Mouse (Mus musculus) CH12.LX (cell line): ENCODE measurements around the gene Lmna. TPM values are rescaled to one million over a fixed set of nuclear protein-coding genes. Genes with fewer than 3 reads are reported as not detected.

Experiments used
- DNase-seq: peaks from one replicate; pipeline ENCODE4 v3.0.0-alpha.2; 2013; ENCODE audit errors: extremely low read depth
- H3K27ac ChIP-seq: 2 replicates; pipeline ENCODE4 v1.5.1; 2012; ENCODE audit warnings: low read depth, mild to moderate bottlenecking, control low read depth, moderate library complexity; ENCODE audit not compliant: insufficient read depth
- H3K27me3 ChIP-seq: replicated peaks from 2 replicates; pipeline ENCODE3; 2012; ENCODE audit warnings: inconsistent platforms
- H3K36me3 ChIP-seq, 2 experiments: replicated peaks in 1 of 2; 2 replicates each; pipeline versions ENCODE3 to v1.6.1; 2012; ENCODE audit warnings: inconsistent platforms in 1 of 2, low read length in 1 of 2, mild to moderate bottlenecking in 1 of 2, mixed read lengths in 1 of 2, moderate library complexity in 1 of 2; ENCODE audit not compliant: control insufficient read depth in 1 of 2, insufficient read depth in 1 of 2
- H3K4me1 ChIP-seq, 2 experiments: 2 replicates each; pipeline ENCODE4 v1.6.1; 2012; ENCODE audit warnings: inconsistent platforms in 1 of 2, moderate library complexity in 1 of 2; ENCODE audit not compliant: insufficient read depth in 2 of 2, control insufficient read depth in 1 of 2
- H3K4me2 ChIP-seq: 2 replicates; pipeline ENCODE4 v1.6.1; 2012; ENCODE audit warnings: low read depth, mild to moderate bottlenecking, control low read depth; ENCODE audit not compliant: poor library complexity, insufficient read depth, severe bottlenecking
- H3K4me3 ChIP-seq, 3 experiments: fragments of 150-350 bp in 1 of 3; sonication (generic) in 1 of 3; replicated peaks in 1 of 3; 2 replicates each; pipeline versions ENCODE3 to v1.5.1; 2011 to 2012; ENCODE audit warnings: low read depth in 2 of 3, low read length in 2 of 3, mild to moderate bottlenecking in 2 of 3, moderate library complexity in 2 of 3, control low read depth in 1 of 3, improper control_type of control experiment in 1 of 3, inconsistent platforms in 1 of 3, mixed read lengths in 1 of 3; ENCODE audit not compliant: poor library complexity in 1 of 3
- H3K79me2 ChIP-seq: replicated peaks from 2 replicates; pipeline ENCODE4 v1.6.1; 2012; ENCODE audit warnings: mild to moderate bottlenecking, moderate library complexity; ENCODE audit not compliant: control insufficient read depth, poor library complexity, insufficient read depth, severe bottlenecking; ENCODE audit errors: extremely low read depth
- H3K9ac ChIP-seq: 2 replicates; pipeline ENCODE4 v1.6.1; 2012; ENCODE audit warnings: low read depth, mild to moderate bottlenecking, control low read depth, moderate library complexity; ENCODE audit not compliant: insufficient read depth
- H3K9me3 ChIP-seq: replicated peaks from 2 replicates; pipeline ENCODE3; 2012; ENCODE audit warnings: low read length, inconsistent platforms, mixed read lengths
- CHD1 ChIP-seq: IDR thresholded peaks from 2 replicates; pipeline ENCODE4 v1.6.1; 2012; ENCODE audit warnings: low read depth, low read length, improper control_type of control experiment, inconsistent platforms
- ELF1 ChIP-seq: IDR thresholded peaks from 2 replicates; pipeline ENCODE4 v1.6.1; 2014; ENCODE audit warnings: low read depth, mild to moderate bottlenecking, inconsistent platforms, low read length, improper control_type of control experiment
- IRF4 ChIP-seq: IDR thresholded peaks from 2 replicates; pipeline ENCODE4 v1.6.1; 2014; ENCODE audit warnings: low read depth, mild to moderate bottlenecking, inconsistent platforms, low read length, improper control_type of control experiment
- JUND ChIP-seq: conservative IDR thresholded peaks from 2 replicates; pipeline ENCODE4 v1.6.1; 2011; ENCODE audit warnings: low read depth, low read length, improper control_type of control experiment
- MEF2A ChIP-seq: IDR thresholded peaks from 2 replicates; pipeline ENCODE4 v1.6.1; 2014; ENCODE audit warnings: low read depth, mild to moderate bottlenecking, inconsistent platforms, low read length, improper control_type of control experiment, borderline replicate concordance
- MXI1 ChIP-seq: IDR thresholded peaks from 2 replicates; pipeline ENCODE4 v1.6.1; 2011; ENCODE audit warnings: mild to moderate bottlenecking, low read depth, low read length, improper control_type of control experiment
- NRF1 ChIP-seq: IDR thresholded peaks from 2 replicates; pipeline ENCODE4 v1.6.1; 2014; ENCODE audit warnings: low read depth, mild to moderate bottlenecking, inconsistent platforms, low read length, improper control_type of control experiment, moderate library complexity
- POLR2A ChIP-seq: IDR thresholded peaks from 2 replicates; pipeline ENCODE4 v1.6.1; 2011; ENCODE audit warnings: low read depth, mild to moderate bottlenecking, improper control_type of control experiment, low read length
- RAD21 ChIP-seq: IDR thresholded peaks from 2 replicates; pipeline ENCODE4 v1.6.1; 2011; ENCODE audit warnings: low read depth, mild to moderate bottlenecking, low read length, improper control_type of control experiment, moderate library complexity
- RCOR1 ChIP-seq: conservative IDR thresholded peaks from 2 replicates; pipeline ENCODE4 v1.6.1; 2012; ENCODE audit warnings: low read depth, mild to moderate bottlenecking, inconsistent platforms, low read length, improper control_type of control experiment
- SMC3 ChIP-seq: IDR thresholded peaks from 2 replicates; pipeline ENCODE4 v1.6.1; 2011; ENCODE audit warnings: low read depth, low read length, improper control_type of control experiment
- TBP ChIP-seq: conservative IDR thresholded peaks from 2 replicates; pipeline ENCODE4 v1.6.1; 2011; ENCODE audit warnings: low read depth, low read length, improper control_type of control experiment
- TCF12 ChIP-seq: IDR thresholded peaks from 2 replicates; pipeline ENCODE4 v1.6.1; 2014; ENCODE audit warnings: low read depth, mild to moderate bottlenecking, inconsistent platforms, low read length, improper control_type of control experiment
- ZMIZ1 ChIP-seq: IDR thresholded peaks from 2 replicates; pipeline ENCODE4 v1.6.1; 2012; ENCODE audit warnings: low read depth, mild to moderate bottlenecking, inconsistent platforms, low read length, improper control_type of control experiment
- ZNF384 ChIP-seq: IDR thresholded peaks from 2 replicates; pipeline ENCODE4 v1.6.1; 2012; ENCODE audit warnings: low read depth, low read length, improper control_type of control experiment, inconsistent platforms
- dilution Hi-C: fragments of 300-500 bp; cut with MboI; formaldehyde crosslinking; loops from 2 replicates; pipeline ENCODE4 v1.14.3; 2020; ENCODE audit warnings: low sequenced_read_pairs; ENCODE audit not compliant: extremely low pct_unique_long_range_greater_than_20kb, extremely low pct_ligation_motif_present
- in situ Hi-C: fragments of 300-500 bp; cut with MboI; formaldehyde crosslinking; loops from 3 replicates; pipeline ENCODE4 v1.14.3; 2019; ENCODE audit warnings: low sequenced_read_pairs, low pct_ligation_motif_present, low pct_unique_long_range_greater_than_20kb, mixed read lengths
- polyA plus RNA-seq: library from polyadenylated mRNA; unstranded; fragments of >175 nt; gene quantifications from 2 replicates; pipeline ENCODE4 v1.2.1, GENCODE M21; 2012; ENCODE audit warnings: low read depth; ENCODE audit not compliant: insufficient read length
- total RNA-seq, 2 experiments: library from RNA; depleted of rRNA; stranded (reverse); fragments of 300-350 nt in 1 of 2; fragments of >200 nt in 1 of 2; gene quantifications; 2 replicates each; pipeline ENCODE4 v1.2.3; 2012 to 2014

The Lmna gene
- total and polyA plus RNA-seq, 3 experiments, result 16.1 to 67.7 (median 17.2) TPM

DNA sequence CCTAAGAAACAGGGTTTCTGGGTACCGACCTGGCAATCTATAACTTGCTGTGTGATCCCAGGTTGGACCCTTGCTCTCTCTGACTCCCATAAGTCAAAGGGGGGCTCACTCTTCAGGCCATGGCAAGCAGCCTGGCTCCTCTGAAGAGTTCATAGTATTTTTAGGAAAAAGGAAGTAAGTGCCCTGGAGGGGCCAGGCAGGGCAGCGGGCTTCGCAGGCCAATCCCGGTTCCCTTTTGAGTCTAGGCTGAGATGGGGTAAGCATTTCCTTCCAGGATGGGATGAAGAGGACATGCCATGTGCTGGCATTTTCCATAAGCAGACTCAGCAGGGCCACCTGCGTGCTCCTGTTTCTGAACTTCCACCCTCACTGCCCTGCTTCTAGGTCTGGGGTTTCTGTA lies 49.7 kb downstream of the Lmna start:
- in situ Hi-C loops, result loop anchor here (5.0 kb wide), 1 partner anchor 53 kb away; no protein-coding TSS in a partner anchor
- H3K27me3 ChIP-seq, result peaks cover 2% of the 10 kb centered on the region

DNA sequence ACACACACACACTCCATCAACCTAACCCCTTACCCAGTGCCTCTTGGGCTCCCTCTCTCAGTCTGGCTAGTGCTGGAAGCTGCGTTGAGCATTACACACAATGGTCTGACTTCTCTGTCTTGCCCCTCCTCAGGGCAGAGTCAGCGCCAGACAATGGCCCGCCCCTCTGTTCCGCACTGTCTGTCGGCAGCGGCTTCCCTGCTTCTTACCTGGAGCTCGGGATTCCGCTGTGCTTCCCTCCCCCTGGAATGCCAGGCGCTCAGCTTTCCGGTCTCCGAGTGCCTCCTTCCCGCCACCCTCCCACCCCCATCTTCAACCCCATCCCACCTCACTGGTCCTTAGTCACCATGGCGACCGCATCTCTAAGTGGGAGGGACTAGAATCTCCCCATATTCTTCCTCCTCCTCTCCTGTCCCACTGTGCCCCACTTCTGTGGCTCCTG lies 51.0 kb downstream of the Lmna start:
- Histone ChIP-seq H3K79me2 (no peaks in the 10 kb centered on the region), H3K27ac (no peak overlapping the region), H3K4me3 (no peak overlapping the region), H3K4me2 (no peak overlapping the region), H3K4me1 (peaks cover 29 to 76% of the 10 kb centered on the region in 2 experiments), H3K9me3 (no peaks in the 10 kb centered on the region), H3K27me3 (peaks cover 2% of the 10 kb centered on the region), H3K9ac (no peak overlapping the region)
- in situ Hi-C loops, result no loop called here
- no peak for DNase-seq
- TF ChIP-seq RAD21 (no peak), RCOR1 (no peak), TCF12 (no peak), SMC3 (no peak)
- TF ChIP-seq, all 38 proteins: peak for 0
- no peaks in the 10 kb centered on the region for H3K36me3 ChIP-seq
- dilution Hi-C loops, result no loop called here

More for the DNA sequence above, 49.7 kb downstream of the Lmna start:
- DNase-seq, result no peak
- H3K36me3 ChIP-seq, result no peaks in the 10 kb centered on the region
- no peak overlapping the region for H3K9ac ChIP-seq
- no peaks in the 10 kb centered on the region for H3K79me2 ChIP-seq
- H3K9me3 ChIP-seq, result no peaks in the 10 kb centered on the region
- dilution Hi-C loops, result no loop called here
- TF ChIP-seq TCF12, result no peak
- no peak for TF ChIP-seq POLR2A
- TF ChIP-seq MEF2A, result 0 out of 2 replicates have a peak, but pooled peaks have one; percentile 12
- TF ChIP-seq JUND, result no peak
- TF ChIP-seq RCOR1, result no peak
- no peak for TF ChIP-seq CHD1
- peak; percentile 23; the same call in 1 of the 2 replicates for TF ChIP-seq IRF4
- H3K4me3 ChIP-seq, result no peak overlapping the region
- no peak overlapping the region for H3K27ac ChIP-seq
- no peak overlapping the region for H3K4me2 ChIP-seq
- peaks cover 32 to 73% of the 10 kb centered on the region in 2 experiments for H3K4me1 ChIP-seq

DNA sequence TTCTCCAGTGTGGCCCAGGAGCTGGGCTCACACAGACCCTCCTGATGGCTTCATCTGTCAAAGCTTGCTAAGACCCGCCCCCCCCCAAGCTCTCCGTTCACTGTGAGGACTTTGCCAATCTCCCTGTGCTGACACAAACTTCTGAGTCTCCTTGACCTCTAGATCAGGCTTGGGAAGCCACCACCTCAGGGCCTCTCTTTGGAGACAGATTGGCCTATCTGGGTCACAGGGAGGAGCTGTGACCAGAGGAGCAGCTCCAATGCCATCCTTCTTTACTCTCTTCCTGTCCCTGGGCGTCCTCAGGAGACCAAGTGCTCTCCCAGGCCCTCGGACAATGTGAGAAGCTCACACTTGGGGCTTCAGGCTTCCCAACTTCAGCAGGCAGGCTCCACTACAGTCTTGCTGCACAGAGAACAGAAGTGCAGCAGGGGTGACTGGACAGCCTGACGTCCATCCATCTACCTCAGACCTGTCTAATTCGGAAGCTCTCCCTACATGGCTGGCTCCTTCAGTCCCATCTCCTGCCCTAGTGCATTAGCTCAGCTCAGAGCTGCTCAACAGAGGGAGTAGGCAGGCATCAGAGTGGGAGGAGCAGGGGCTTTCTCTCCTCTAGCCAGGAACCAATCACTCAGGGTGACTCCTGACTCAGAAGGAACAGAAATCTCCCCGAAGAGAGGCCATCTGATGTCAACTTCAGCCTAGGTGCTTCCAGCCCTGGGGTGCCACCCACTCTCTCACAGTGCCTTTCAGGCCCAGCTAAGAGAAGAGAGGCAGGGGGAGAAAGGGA lies 52.8 kb downstream of the Lmna start:
- H3K27me3 ChIP-seq, result no peaks in the 10 kb centered on the region

More for the DNA sequence above, 52.8 kb downstream of the Lmna start:
- H3K9ac ChIP-seq, result no peak overlapping the region
- DNase-seq, result peak; percentile 69
- H3K4me1 ChIP-seq, result peaks cover 29 to 77% of the 10 kb centered on the region in 2 experiments
- no peak overlapping the region for H3K4me3 ChIP-seq
- H3K27ac ChIP-seq, result no peak overlapping the region
- no peaks in the 10 kb centered on the region for H3K9me3 ChIP-seq
- dilution Hi-C loops (no loop called here), in situ Hi-C loops (no loop called here)
- no peaks in the 10 kb centered on the region for H3K79me2 ChIP-seq
- H3K36me3 ChIP-seq, result no peaks in the 10 kb centered on the region
- 0 out of 2 replicates have a peak, but pooled peaks have one; percentile 42 for TF ChIP-seq ZMIZ1
- no peak for TF ChIP-seq JUND
- TF ChIP-seq MXI1, result no peak
- TF ChIP-seq TBP, result peak; percentile 44; the same call in 1 of the 2 replicates
- no peak for TF ChIP-seq IRF4
- TF ChIP-seq ZNF384, result no peak
- TF ChIP-seq NRF1, result no peak
- TF ChIP-seq RCOR1, result no peak
- TF ChIP-seq ELF1, result no peak
- H3K4me2 ChIP-seq, result no peak overlapping the region
